Mouse (Mus musculus) cerebral cortex, adult 2 months (tissue): ENCODE data around the gene Aldh16a1.

Experiments
- WGBS: fragments of 180-500 bp; shearing (Covaris S2); methylation state at CpG from one replicate; pipeline ENCODE4 v1.1.7; 2018; 5-methylcytosine and 5-hydroxymethylcytosine counted together

The Aldh16a1 gene

GRCm38 (mm10) chr7:45113476-45113875 is 40.9 kb downstream of the Aldh16a1 start:
- 92% methylated on average over 2 of the region's 2 CpGs for WGBS

GRCm38 (mm10) chr7:45112529-45112928 is 41.9 kb downstream of the Aldh16a1 start:
- WGBS = 91% methylated on average over 3 of the region's 3 CpGs

GRCm38 (mm10) chr7:45111940-45112339 is 42.4 kb downstream of the Aldh16a1 start:
- WGBS = 81% methylated on average over 2 of the region's 2 CpGs

GRCm38 (mm10) chr7:45110089-45110488 is 44.3 kb downstream of the Aldh16a1 start:
- WGBS = 93% methylated on average over 4 of the region's 4 CpGs

GRCm38 (mm10) chr7:45107052-45107645 is 47.2 kb downstream of the Aldh16a1 start:
- 68% methylated on average over 5 of the region's 5 CpGs for WGBS

- WGBS = 74% methylated on average over 6 of the region's 6 CpGs
These were observed 47.9 kb downstream of the Aldh16a1 start for GRCm38 (mm10) chr7:45106441-45106840.

- WGBS = 84% methylated on average over 8 of the region's 8 CpGs
These were observed 48.9 kb downstream of the Aldh16a1 start for GRCm38 (mm10) chr7:45105491-45105890.

- 91% methylated on average over 5 of the region's 5 CpGs for WGBS
These were observed 49.4 kb downstream of the Aldh16a1 start for GRCm38 (mm10) chr7:45104941-45105340.

GRCm38 (mm10) chr7:45103652-45104180 is 50.7 kb downstream of the Aldh16a1 start, which contains the start of gene Fcgrt:
Gene Fcgrt, minus strand, starts transcription at chr7:45103851.
- WGBS = 47% methylated on average over 7 of the region's 7 CpGs

GRCm38 (mm10) chr7:45102940-45103585 is 51.3 kb downstream of the Aldh16a1 start:
- WGBS = 72% methylated on average over 9 of the region's 9 CpGs

- 82% methylated on average over 11 of the region's 11 CpGs for WGBS
These were observed 51.9 kb downstream of the Aldh16a1 start for GRCm38 (mm10) chr7:45102441-45102840.

- 95% methylated on average over 6 of the region's 6 CpGs for WGBS
These were observed 54.3 kb downstream of the Aldh16a1 start for GRCm38 (mm10) chr7:45100046-45100445.

- WGBS = 88% methylated on average over 8 of the region's 8 CpGs
These were observed 55.7 kb downstream of the Aldh16a1 start for GRCm38 (mm10) chr7:45098541-45099240.

GRCm38 (mm10) chr7:45097479-45097878 is 56.9 kb downstream of the Aldh16a1 start:
- WGBS = 59% methylated on average over 6 of the region's 6 CpGs

GRCm38 (mm10) chr7:45095965-45096364 is 58.4 kb downstream of the Aldh16a1 start:
- 97% methylated on average over 14 of the region's 14 CpGs for WGBS

- 81% methylated on average over 6 of the region's 6 CpGs for WGBS
These were observed 59.0 kb downstream of the Aldh16a1 start for GRCm38 (mm10) chr7:45095367-45095766.

GRCm38 (mm10) chr7:45094121-45094520 is 60.3 kb downstream of the Aldh16a1 start:
- 85% methylated on average over 7 of the region's 7 CpGs for WGBS

GRCm38 (mm10) chr7:45093516-45093905 is 60.9 kb downstream of the Aldh16a1 start:
- 38% methylated on average over 18 of the region's 18 CpGs for WGBS

GRCm38 (mm10) chr7:45092828-45093515 is 61.4 kb downstream of the Aldh16a1 start:
- 70% methylated on average over 12 of the region's 12 CpGs for WGBS

GRCm38 (mm10) chr7:45092048-45092447 is 62.3 kb downstream of the Aldh16a1 start, which contains the start of gene Rcn3:
Gene Rcn3, minus strand, starts transcription at chr7:45092221.
- WGBS = 3% methylated on average over 16 of the region's 16 CpGs

- 30% methylated on average over 35 of the region's 35 CpGs for WGBS
These were observed 63.1 kb downstream of the Aldh16a1 start for GRCm38 (mm10) chr7:45091001-45091990.
